Mouse (Mus musculus): ENCODE data around the gene 2210017I01Rik. TPM values are rescaled to one million over a fixed set of nuclear protein-coding genes. Genes with fewer than 3 reads are reported as not detected.

Gene 2210017I01Rik
- polyA plus RNA-seq, 1 experiment from 2014 or later = not detected

Other genes starting within 250 kb of the 2210017I01Rik start
- gene Sprr2f, start 242.3 kb downstream of the 2210017I01Rik start, polyA plus RNA-seq (2015; fragmentation: Nextera tagmentation; extraction: Ambion mirVana) = not detected in 2 replicates
- not detected in 2 replicates for gene Sprr2h, start 221.8 kb downstream of the 2210017I01Rik start, polyA plus RNA-seq (2015; fragmentation: Nextera tagmentation; extraction: Ambion mirVana)
- gene Sprr2i, start 199.5 kb downstream of the 2210017I01Rik start, polyA plus RNA-seq (2015; fragmentation: Nextera tagmentation; extraction: Ambion mirVana) = not detected in 2 replicates
- not detected in 2 replicates for gene Sprr2j-ps, start 189.4 kb downstream of the 2210017I01Rik start, polyA plus RNA-seq (2015; fragmentation: Nextera tagmentation; extraction: Ambion mirVana)
- gene Gm9774, start 178.1 kb downstream of the 2210017I01Rik start, polyA plus RNA-seq (2015; fragmentation: Nextera tagmentation; extraction: Ambion mirVana) = 2.1 and 6.5 TPM in 2 replicates
- gene Sprr2k, start 174.9 kb downstream of the 2210017I01Rik start, polyA plus RNA-seq (2015; fragmentation: Nextera tagmentation; extraction: Ambion mirVana) = not detected in 2 replicates
- gene Sprr1b, start 168.7 kb downstream of the 2210017I01Rik start, polyA plus RNA-seq (2015; fragmentation: Nextera tagmentation; extraction: Ambion mirVana) = not detected in 2 replicates
- gene Sprr3, start 148.8 kb downstream of the 2210017I01Rik start, polyA plus RNA-seq (2015; fragmentation: Nextera tagmentation; extraction: Ambion mirVana) = not detected in 2 replicates
- gene Sprr1a, start 121.6 kb downstream of the 2210017I01Rik start, polyA plus RNA-seq (2015; fragmentation: Nextera tagmentation; extraction: Ambion mirVana) = 0.20 and 0.22 TPM in 2 replicates
- not detected in 2 replicates for gene Sprr4, start 107.0 kb downstream of the 2210017I01Rik start, polyA plus RNA-seq (2015; fragmentation: Nextera tagmentation; extraction: Ambion mirVana)
- not detected in 2 replicates for gene 2310046K23Rik, start 73.0 kb downstream of the 2210017I01Rik start, polyA plus RNA-seq (2015; fragmentation: Nextera tagmentation; extraction: Ambion mirVana)
- gene Ivl, start 33.8 kb downstream of the 2210017I01Rik start, polyA plus RNA-seq (2015; fragmentation: Nextera tagmentation; extraction: Ambion mirVana) = 0.08 TPM in 1 of 2 replicates, not detected in the other
- not detected in 2 replicates for gene Smcp, start 18.5 kb downstream of the 2210017I01Rik start, polyA plus RNA-seq (2015; fragmentation: Nextera tagmentation; extraction: Ambion mirVana)
- gene Lce6a, start 14.2 kb upstream of the 2210017I01Rik start, polyA plus RNA-seq (2015; fragmentation: Nextera tagmentation; extraction: Ambion mirVana) = 0.15 TPM in 1 of 2 replicates, not detected in the other
- not detected in 2 replicates for gene Lce1a1, start 40.8 kb upstream of the 2210017I01Rik start, polyA plus RNA-seq (2015; fragmentation: Nextera tagmentation; extraction: Ambion mirVana)
- gene Lce1b, start 49.4 kb upstream of the 2210017I01Rik start, polyA plus RNA-seq (2015; fragmentation: Nextera tagmentation; extraction: Ambion mirVana) = not detected in 2 replicates
- not detected in 2 replicates for gene Lce1a2, start 62.8 kb upstream of the 2210017I01Rik start, polyA plus RNA-seq (2015; fragmentation: Nextera tagmentation; extraction: Ambion mirVana)
- gene Lce1c, start 71.8 kb upstream of the 2210017I01Rik start, polyA plus RNA-seq (2015; fragmentation: Nextera tagmentation; extraction: Ambion mirVana) = not detected in 2 replicates
- gene Lce1d, start 79.7 kb upstream of the 2210017I01Rik start, polyA plus RNA-seq (2015; fragmentation: Nextera tagmentation; extraction: Ambion mirVana) = not detected in 2 replicates
- gene Lce1e, start 101.6 kb upstream of the 2210017I01Rik start, polyA plus RNA-seq (2015; fragmentation: Nextera tagmentation; extraction: Ambion mirVana) = not detected in 2 replicates
- not detected in 2 replicates for gene Lce1f, start 112.9 kb upstream of the 2210017I01Rik start, polyA plus RNA-seq (2015; fragmentation: Nextera tagmentation; extraction: Ambion mirVana)
- gene Gm38119, start 131.6 kb upstream of the 2210017I01Rik start, polyA plus RNA-seq (2015; fragmentation: Nextera tagmentation; extraction: Ambion mirVana) = not detected in 2 replicates
- gene Lce1g, start 144.8 kb upstream of the 2210017I01Rik start, polyA plus RNA-seq (2015; fragmentation: Nextera tagmentation; extraction: Ambion mirVana) = not detected in 2 replicates
- not detected in 2 replicates for gene Lce1h, start 157.6 kb upstream of the 2210017I01Rik start, polyA plus RNA-seq (2015; fragmentation: Nextera tagmentation; extraction: Ambion mirVana)
- not detected in 2 replicates for gene Lce1i, start 171.4 kb upstream of the 2210017I01Rik start, polyA plus RNA-seq (2015; fragmentation: Nextera tagmentation; extraction: Ambion mirVana)
- not detected in 2 replicates for gene Lce1j, start 183.0 kb upstream of the 2210017I01Rik start, polyA plus RNA-seq (2015; fragmentation: Nextera tagmentation; extraction: Ambion mirVana)
- not detected in 2 replicates for gene Lce1k, start 200.4 kb upstream of the 2210017I01Rik start, polyA plus RNA-seq (2015; fragmentation: Nextera tagmentation; extraction: Ambion mirVana)
- not detected in 2 replicates for gene Kprp, start 219.8 kb upstream of the 2210017I01Rik start, polyA plus RNA-seq (2015; fragmentation: Nextera tagmentation; extraction: Ambion mirVana)
- not detected in 2 replicates for gene Lce1l, start 243.8 kb upstream of the 2210017I01Rik start, polyA plus RNA-seq (2015; fragmentation: Nextera tagmentation; extraction: Ambion mirVana)